Mouse (Mus musculus) embryonic facial prominence, embryonic 10.5 days (tissue): Measurements from ENCODE around the gene Ankmy1. TPM values are rescaled to one million over a fixed set of nuclear protein-coding genes. Genes with fewer than 3 reads are reported as not detected.
A peak's percentile ranks its signal among the peaks of the same experiment; 100 is the strongest.

Source experiments
- DNase-seq: peaks from one replicate; pipeline ENCODE4 v3.0.0-alpha.2; 2017; ENCODE audit warnings: low spot score
- H3K27ac ChIP-seq: fragments of 300-500 bp; sonication (generic); replicated peaks from 2 replicates; pipeline ENCODE4 v1.5.1; 2016; ENCODE audit warnings: mild to moderate bottlenecking
- H3K27me3 ChIP-seq: fragments of 300-500 bp; sonication (generic); replicated peaks from 2 replicates; pipeline ENCODE4 v1.6.1; 2016; ENCODE audit warnings: low read depth, mild to moderate bottlenecking; ENCODE audit not compliant: poor library complexity, severe bottlenecking
- H3K36me3 ChIP-seq: fragments of 300-500 bp; sonication (generic); replicated peaks from 2 replicates; pipeline ENCODE4 v1.6.1; 2016; ENCODE audit warnings: mild to moderate bottlenecking, moderate library complexity
- H3K4me1 ChIP-seq: fragments of 300-500 bp; sonication (generic); 2 replicates; pipeline ENCODE4 v1.6.1; 2016
- H3K4me3 ChIP-seq: fragments of 300-500 bp; sonication (generic); 2 replicates; pipeline ENCODE4 v1.5.1; 2016; ENCODE audit warnings: mild to moderate bottlenecking, moderate library complexity
- H3K9me3 ChIP-seq: fragments of 300-500 bp; sonication (generic); 2 replicates; pipeline ENCODE4 v1.6.1; 2016; ENCODE audit warnings: mild to moderate bottlenecking
- WGBS: fragments of 180-500 bp; shearing (Covaris S2); methylation state at CpG from one replicate; pipeline ENCODE4 v1.1.7; 2016; 5-methylcytosine and 5-hydroxymethylcytosine counted together
- polyA plus RNA-seq: library from polyadenylated mRNA; unstranded; fragments of >200 nt; fragmentation: Nextera tagmentation; extraction: Ambion mirVana; gene quantifications from 2 replicates; pipeline ENCODE4 v1.2.1, GENCODE M21; 2016

Gene Ankmy1
- polyA plus RNA-seq, 1 experiment from 2014 or later: 0.45 TPM

DNA sequence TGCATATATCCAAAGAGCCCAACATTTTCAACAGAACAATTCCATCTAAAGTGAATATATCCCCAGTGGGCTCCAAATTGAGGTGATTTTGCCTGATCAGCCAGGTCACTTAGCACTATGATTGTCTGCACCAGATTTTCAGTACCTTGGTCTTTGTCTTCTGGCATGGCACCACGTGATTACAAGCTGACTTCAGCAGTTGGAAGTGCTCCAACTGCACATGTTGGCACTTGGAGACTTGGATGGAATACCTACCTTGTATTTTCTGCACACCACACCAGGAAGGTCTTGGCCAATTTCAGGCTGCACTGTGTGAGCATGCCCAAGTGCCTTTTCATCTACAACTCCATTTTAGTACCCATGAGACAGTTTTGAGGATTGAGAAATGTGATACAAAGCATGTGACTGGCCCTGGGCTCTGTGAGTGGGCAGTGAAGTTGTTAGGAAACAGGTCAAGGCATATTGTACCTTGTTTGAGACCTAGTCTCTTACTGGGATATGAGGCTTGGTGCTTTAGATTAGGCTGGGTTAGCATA is 27.5 kb upstream of the Ankmy1 start:
- no peaks in the 10 kb centered on the region for H3K27me3 ChIP-seq
- no peak overlapping the region for H3K27ac ChIP-seq
- 22% methylated on average over 1 of the region's 1 CpGs for WGBS
- H3K9me3 ChIP-seq: peaks cover 5% of the 10 kb centered on the region; the same call in 1 of the 2 replicates
- DNase-seq: no peak
- H3K4me3 ChIP-seq: no peak overlapping the region
- no peaks in the 10 kb centered on the region for H3K36me3 ChIP-seq
- peaks cover 10% of the 10 kb centered on the region for H3K4me1 ChIP-seq

- peaks cover 44% of the 10 kb centered on the region for H3K36me3 ChIP-seq
- H3K27me3 ChIP-seq: no peaks in the 10 kb centered on the region
- no peaks in the 10 kb centered on the region for H3K9me3 ChIP-seq
- H3K4me3 ChIP-seq: no peak overlapping the region
- WGBS: 90% methylated on average over 4 of the region's 4 CpGs
- H3K27ac ChIP-seq: no peak overlapping the region
- no peaks in the 10 kb centered on the region for H3K4me1 ChIP-seq
- no peak for DNase-seq
Measured at GRCm38 (mm10) chr1:92921496-92921895, 18.8 kb upstream of the Ankmy1 start.

- Histone ChIP-seq H3K4me3 (no peak overlapping the region), H3K27ac (no peak overlapping the region), H3K4me1 (no peaks in the 10 kb centered on the region), H3K36me3 (peaks cover 53% of the 10 kb centered on the region), H3K27me3 (no peaks in the 10 kb centered on the region), H3K9me3 (no peaks in the 10 kb centered on the region)
- WGBS: 83% methylated on average over 7 of the region's 7 CpGs
- no peak for DNase-seq
Measured at GRCm38 (mm10) chr1:92920474-92921200, 17.9 kb upstream of the Ankmy1 start.

- Histone ChIP-seq H3K27ac (no peak overlapping the region), H3K9me3 (no peaks in the 10 kb centered on the region), H3K4me3 (no peak overlapping the region), H3K4me1 (no peaks in the 10 kb centered on the region), H3K36me3 (peaks cover 61% of the 10 kb centered on the region), H3K27me3 (no peaks in the 10 kb centered on the region)
- DNase-seq: no peak
- 90% methylated on average over 12 of the region's 12 CpGs for WGBS
Measured at GRCm38 (mm10) chr1:92919775-92920174, 17.1 kb upstream of the Ankmy1 start.

DNA sequence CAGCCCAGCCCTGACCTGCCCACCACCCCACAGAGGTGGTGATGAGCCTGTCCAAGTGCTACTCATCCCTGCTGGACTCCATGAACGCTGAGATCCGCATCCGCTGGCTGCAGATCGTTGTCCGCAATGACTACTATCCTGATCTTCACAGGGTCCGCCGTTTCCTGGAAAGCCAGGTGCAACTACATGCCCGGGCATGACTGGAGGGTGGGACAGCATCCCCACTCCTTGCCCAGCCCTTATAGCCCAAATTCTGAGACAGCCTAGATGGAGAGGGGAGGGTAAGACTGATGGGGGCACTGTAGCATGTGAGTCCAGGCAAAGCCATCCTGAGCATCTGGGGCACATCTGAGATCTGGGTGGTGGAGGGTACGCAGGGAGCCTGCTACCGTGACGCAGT is 16.4 kb upstream of the Ankmy1 start:
- H3K27ac ChIP-seq: no peak overlapping the region
- no peaks in the 10 kb centered on the region for H3K4me1 ChIP-seq
- H3K36me3 ChIP-seq: peaks cover 67% of the 10 kb centered on the region
- no peak overlapping the region for H3K4me3 ChIP-seq
- 96% methylated on average over 11 of the region's 11 CpGs for WGBS
- H3K27me3 ChIP-seq: no peaks in the 10 kb centered on the region
- DNase-seq: no peak
- H3K9me3 ChIP-seq: no peaks in the 10 kb centered on the region

GRCm38 (mm10) chr1:92916725-92917124 is 14.0 kb upstream of the Ankmy1 start:
- Histone ChIP-seq H3K36me3 (peaks cover 76% of the 10 kb centered on the region), H3K27me3 (no peaks in the 10 kb centered on the region), H3K4me1 (peaks cover 14% of the 10 kb centered on the region), H3K4me3 (no peak overlapping the region), H3K27ac (no peak overlapping the region), H3K9me3 (no peaks in the 10 kb centered on the region)
- 94% methylated on average over 9 of the region's 9 CpGs for WGBS
- no peak for DNase-seq

GRCm38 (mm10) chr1:92914993-92915392 is 12.3 kb upstream of the Ankmy1 start:
- Histone ChIP-seq H3K4me1 (peaks cover 28% of the 10 kb centered on the region), H3K36me3 (peaks cover 67% of the 10 kb centered on the region), H3K4me3 (no peak overlapping the region), H3K27ac (no peak overlapping the region), H3K27me3 (0 out of 2 replicates have a peak, but pooled peaks cover under 1% of the 10 kb centered on the region), H3K9me3 (no peaks in the 10 kb centered on the region)
- no peak for DNase-seq
- 93% methylated on average over 11 of the region's 11 CpGs for WGBS

GRCm38 (mm10) chr1:92914239-92914638 is 11.5 kb upstream of the Ankmy1 start:
- Histone ChIP-seq H3K4me1 (peaks cover 33% of the 10 kb centered on the region), H3K27ac (no peak overlapping the region), H3K9me3 (no peaks in the 10 kb centered on the region), H3K36me3 (peaks cover 59% of the 10 kb centered on the region), H3K4me3 (no peak overlapping the region), H3K27me3 (peaks cover 8% of the 10 kb centered on the region)
- 72% methylated on average over 4 of the region's 4 CpGs for WGBS
- no peak for DNase-seq

GRCm38 (mm10) chr1:92912286-92912685 is 9.6 kb upstream of the Ankmy1 start:
- peak; percentile 26 for DNase-seq
- Histone ChIP-seq H3K4me1 (peaks cover 42% of the 10 kb centered on the region), H3K27ac (0 out of 2 replicates have a peak overlapping the region, but pooled peaks have one; percentile 25), H3K36me3 (peaks cover 40% of the 10 kb centered on the region), H3K9me3 (no peaks in the 10 kb centered on the region), H3K4me3 (peak overlapping the region; percentile 74), H3K27me3 (peaks cover 23% of the 10 kb centered on the region)
- 57% methylated on average over 1 of the region's 1 CpGs for WGBS

DNA sequence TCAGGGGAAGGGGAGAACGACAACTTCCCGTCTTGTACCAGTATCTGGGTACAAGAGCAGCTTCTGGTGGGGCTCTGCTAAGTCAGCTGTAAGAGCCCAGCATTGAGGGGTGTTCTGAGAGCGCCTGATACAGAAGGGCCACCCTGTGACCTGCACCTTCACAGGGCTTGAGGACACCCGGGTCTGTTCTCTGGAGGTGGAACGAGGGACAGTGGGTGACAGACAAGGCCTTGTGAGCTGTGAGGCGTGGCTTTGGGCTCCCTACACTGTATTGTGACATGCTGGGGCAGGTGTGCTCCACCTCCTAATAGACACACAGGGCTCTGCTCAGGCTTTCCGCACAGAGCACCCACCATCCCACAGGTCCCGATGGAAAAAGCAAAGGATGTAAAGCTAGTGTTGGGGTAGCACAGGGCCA is 9.0 kb upstream of the Ankmy1 start:
- H3K4me3 ChIP-seq: peak overlapping the region; percentile 74
- peaks cover 44% of the 10 kb centered on the region for H3K4me1 ChIP-seq
- H3K27me3 ChIP-seq: peaks cover 23% of the 10 kb centered on the region
- 50% methylated on average over 8 of the region's 8 CpGs for WGBS
- H3K36me3 ChIP-seq: peaks cover 34% of the 10 kb centered on the region
- H3K9me3 ChIP-seq: no peaks in the 10 kb centered on the region
- DNase-seq: no peak
- peak overlapping the region; percentile 90; the same call in 1 of the 2 replicates for H3K27ac ChIP-seq

GRCm38 (mm10) chr1:92910925-92911720 is 8.4 kb upstream of the Ankmy1 start:
- Histone ChIP-seq H3K27ac (peak overlapping the region; percentile 90), H3K36me3 (peaks cover 28% of the 10 kb centered on the region), H3K27me3 (peaks cover 23% of the 10 kb centered on the region), H3K4me3 (peak overlapping the region; percentile 74), H3K9me3 (no peaks in the 10 kb centered on the region), H3K4me1 (peaks cover 50% of the 10 kb centered on the region)
- under 1% methylated on average over 85 of the region's 85 CpGs for WGBS
- DNase-seq: peak; percentile 69

GRCm38 (mm10) chr1:92910239-92910885 is 7.7 kb upstream of the Ankmy1 start, which contains the start of gene Rnpepl1:
Gene Rnpepl1, plus strand, starts transcription at chr1:92910783.
- peak within 1 kb of the TSS; percentile 74 for H3K4me3 ChIP-seq
- H3K27me3 ChIP-seq: peaks cover 23% of the 10 kb centered on the region
- peaks cover 51% of the 10 kb centered on the region for H3K4me1 ChIP-seq
- H3K9me3 ChIP-seq: no peaks in the 10 kb centered on the region
- DNase-seq: peak; percentile 84
- under 1% methylated on average over 57 of the region's 57 CpGs for WGBS
- H3K36me3 ChIP-seq: peaks cover 21% of the 10 kb centered on the region
- H3K27ac ChIP-seq: peak within 1 kb of the TSS; percentile 90
